Mouse (Mus musculus): Measurements from ENCODE around the gene Med12.

Gene Med12

DNA sequence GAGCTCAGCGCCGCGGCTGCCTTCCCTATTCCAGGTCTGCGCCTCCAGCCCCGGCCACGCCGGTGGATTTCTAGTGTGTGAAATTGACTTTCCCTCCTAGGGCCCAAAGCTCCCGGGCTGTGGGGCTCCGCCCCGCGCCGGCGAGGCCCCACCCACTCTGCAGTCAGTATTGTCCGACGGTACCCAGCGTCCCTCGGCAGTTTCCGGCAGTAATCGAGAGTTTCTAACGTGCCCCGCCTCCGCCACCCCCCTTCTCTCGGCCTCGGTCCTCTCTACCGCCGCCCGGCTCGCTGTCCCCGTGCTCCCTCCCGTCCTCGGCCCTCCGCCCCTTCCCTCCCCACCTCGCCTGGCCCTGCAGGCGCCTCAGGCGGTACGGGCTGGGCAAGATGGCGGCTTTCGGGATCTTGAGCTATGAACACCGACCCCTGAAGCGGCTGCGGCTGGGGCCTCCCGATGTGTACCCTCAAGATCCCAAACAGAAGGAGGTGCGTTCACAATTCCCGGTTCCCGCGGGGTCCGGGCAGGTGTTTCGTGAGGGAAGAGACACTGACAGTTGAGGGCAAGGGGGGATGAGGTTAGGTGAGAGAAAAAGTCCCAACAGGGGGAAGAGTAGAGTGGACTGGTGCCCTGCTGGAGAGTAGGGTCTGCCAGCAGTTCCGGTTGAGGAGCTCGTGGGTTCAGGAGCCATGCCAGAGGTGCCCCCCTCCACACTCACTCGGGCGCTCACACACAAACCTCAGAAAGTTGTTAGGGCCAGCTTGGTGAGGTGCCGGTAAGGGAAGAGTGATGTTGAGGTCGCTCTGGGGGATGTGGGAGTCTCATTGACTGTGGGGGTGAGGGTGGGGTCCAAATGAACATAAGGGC is at the start of gene Med12:
Med12 (plus strand) TSS at position 156 of the 864 bp plus-strand sequence.
- peak; percentile 60 to 67 for DNase-seq (ENCODE audit: low spot score in 2 of 2)

DNA sequence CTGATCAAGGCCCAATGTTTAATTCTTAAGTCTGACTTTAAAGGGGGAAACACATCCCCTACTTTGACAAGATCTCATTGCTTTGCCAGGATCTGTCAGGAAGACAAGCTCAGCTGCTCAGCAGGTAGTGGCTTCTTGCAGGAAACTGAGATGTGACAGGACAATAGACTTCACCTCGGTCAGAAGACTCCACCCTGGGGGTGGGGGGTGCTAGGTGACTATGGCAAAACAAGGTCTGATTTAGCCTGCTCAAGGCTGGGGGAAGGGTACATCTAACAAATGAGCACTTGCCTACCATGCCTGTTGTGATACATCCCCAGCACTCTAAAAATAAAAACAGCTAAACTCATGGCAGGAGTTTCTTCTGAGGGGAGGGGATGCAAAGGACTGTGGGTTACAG is 28.8 kb upstream of the Med12 start:
- DNase-seq (ENCODE audit: low spot score in 2 of 2): no peak

DNA sequence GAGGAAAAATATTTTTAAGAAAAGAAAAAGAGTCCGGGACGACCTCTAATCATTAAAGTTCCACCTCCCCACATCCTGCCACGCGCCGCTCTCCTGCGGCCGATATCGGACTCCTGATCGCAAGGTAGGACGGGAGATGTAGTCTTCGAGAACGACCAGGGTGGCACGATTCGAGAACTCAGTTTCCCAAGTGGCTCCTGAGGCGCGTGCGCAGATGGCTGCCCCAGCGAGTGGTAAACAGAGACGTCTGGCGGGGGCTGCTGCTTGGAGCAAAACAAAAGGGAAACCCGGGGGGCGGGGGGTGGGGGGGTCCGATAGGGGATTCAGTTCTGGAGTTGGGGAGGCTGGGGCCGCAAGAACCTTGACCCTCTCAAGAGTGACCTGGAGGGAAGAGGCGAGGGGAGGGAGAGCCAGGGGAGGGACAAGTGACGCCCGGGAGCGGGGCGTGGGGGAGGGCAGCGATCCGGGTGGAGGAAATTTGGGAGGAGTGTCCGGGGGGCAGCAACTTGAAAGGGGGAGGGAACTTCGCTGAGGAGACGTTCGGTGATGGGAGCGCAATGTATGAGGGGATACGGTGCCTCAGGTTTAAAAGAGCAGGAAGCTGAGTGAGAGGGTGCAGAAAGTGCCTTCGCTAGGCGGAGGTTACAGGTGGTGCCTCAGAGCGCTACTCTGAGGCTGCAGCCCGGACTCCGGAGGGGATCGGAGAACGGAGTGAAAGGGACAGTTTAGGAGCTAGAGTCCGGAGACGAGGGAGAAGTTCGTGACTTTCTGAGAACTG is 19.7 kb upstream of the Med12 start, which contains the start of gene Foxo4:
Foxo4 (plus strand) TSS at position 577 of the 778 bp plus-strand sequence.
- peak; percentile 69 to 71 for DNase-seq (ENCODE audit: low spot score in 2 of 2)

DNA sequence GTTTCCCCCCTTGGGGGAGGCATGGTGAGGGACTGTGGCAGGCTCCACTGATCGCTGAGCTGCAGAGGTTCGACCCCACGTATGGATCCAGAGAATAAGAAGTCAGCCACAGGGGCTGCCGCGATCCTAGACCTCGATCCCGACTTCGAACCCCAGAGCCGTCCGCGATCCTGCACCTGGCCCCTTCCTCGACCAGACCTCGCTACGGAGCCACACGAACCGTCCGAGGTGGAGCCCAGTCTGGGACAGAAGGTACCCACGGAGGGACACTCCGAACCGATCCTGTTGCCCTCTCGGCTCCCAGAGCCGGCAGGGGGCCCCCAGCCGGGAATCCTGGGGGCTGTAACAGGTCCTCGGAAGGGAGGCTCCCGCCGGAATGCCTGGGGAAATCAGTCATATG is 19.1 kb upstream of the Med12 start:
- no peak for DNase-seq (ENCODE audit: low spot score in 2 of 2)

DNA sequence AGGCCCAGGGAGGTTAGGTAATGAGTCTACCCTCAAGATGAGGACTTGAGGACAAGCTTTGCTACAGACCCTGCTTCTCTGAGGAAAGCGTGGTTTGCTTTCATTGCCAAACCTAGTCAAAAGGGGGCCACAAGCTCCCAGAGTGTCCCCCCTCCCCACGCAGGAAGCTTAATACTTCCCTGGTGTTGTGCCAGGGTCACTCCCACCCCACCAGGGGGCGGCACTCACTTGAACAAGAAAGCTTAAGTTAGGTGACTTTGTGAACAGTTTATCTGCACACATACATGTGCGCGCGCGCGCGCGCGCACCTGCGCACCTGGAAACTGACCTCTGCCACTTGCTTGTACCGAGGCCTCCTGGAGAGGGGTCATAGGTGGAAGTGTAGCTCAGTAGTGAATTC is 17.2 kb upstream of the Med12 start:
- DNase-seq (ENCODE audit: low spot score in 2 of 2): no peak

DNA sequence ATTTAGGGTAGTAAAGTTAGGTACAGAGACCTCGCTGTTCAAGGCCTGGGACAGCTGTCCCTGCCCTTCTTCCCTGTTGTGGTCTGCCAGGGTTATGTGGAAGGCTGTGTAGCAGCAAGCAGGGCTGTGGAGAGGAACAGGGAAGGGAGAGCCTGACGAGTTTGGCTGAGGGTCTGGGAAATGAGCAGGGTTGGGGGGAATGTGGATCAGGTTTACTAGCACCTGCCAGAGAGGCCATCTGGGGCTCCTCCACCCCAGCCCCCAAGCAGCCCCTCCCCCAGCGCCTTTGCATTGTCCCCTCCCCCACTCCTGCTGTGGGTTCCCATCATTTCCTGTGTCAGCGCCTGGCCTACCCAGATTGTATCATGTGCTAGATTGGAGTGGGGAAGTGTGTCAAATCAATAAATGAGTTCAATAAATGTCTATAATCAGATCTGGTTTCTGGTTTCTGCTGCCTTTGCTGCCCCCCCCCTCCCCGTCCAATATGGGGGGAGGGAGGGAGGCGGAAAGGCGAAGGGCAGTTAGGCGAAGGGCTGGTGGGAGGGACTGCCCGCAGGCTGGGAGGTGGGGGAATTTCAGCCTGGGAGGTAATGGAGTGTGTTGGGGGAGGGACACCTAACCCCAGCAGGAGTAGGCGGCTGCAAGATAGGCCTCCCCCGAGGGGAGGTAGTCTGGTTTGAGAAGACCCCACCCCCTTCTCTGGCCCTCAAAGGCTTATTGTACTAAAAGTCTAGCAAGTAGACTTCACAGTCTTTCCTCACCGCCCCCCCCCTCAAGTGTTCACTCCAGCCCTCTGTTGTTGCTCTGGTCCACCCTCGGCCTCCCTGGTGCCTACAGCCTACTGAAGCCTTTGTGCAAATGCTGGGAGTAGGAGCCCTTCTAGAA is 13.1 kb upstream of the Med12 start:
- no peak for DNase-seq (ENCODE audit: low spot score in 2 of 2)

DNA sequence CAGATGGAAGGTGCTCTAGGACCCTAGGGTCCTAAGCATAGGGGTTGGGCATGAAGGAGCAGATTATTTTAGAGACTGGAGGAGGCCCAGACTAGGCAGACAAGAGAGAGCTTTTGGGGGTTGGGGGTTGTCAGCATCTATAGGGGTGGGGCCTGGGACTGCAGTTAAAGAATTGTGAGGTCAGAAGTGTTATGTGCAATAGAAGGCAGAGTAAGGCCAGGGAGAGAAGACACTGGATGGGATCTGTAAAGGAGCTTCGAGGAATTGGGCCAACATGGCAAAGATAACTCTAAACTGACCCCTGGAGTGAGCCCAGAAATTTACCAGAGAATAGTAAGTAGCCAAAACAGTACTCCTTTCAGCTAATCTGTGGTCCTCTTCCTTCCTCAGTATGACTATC is 9.9 kb upstream of the Med12 start, which contains the start of gene Gm614:
Gm614 (minus strand) TSS at position 101 of the 400 bp plus-strand sequence.
- DNase-seq (ENCODE audit: low spot score in 2 of 2): no peak

DNA sequence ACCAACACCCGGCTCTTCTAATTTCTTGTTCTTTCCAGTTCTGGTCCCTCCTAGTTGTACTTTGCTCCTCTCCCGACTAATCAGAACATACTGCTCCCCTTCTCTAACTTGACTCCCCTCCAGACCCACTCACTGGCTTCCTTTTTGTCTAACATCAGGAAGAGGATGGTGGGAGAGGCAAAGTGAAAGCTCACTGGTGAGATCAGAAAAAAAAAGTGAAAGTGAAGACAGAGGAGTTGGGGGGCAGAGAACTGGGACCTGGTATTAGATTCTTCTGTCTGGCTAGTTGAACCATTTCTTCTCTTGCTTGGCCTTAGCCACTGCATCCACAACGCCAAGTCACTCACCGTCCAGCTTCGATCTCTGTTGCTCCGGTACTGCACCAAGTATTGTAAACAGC is 7.2 kb upstream of the Med12 start:
- no peak for DNase-seq (ENCODE audit: low spot score in 2 of 2)

DNA sequence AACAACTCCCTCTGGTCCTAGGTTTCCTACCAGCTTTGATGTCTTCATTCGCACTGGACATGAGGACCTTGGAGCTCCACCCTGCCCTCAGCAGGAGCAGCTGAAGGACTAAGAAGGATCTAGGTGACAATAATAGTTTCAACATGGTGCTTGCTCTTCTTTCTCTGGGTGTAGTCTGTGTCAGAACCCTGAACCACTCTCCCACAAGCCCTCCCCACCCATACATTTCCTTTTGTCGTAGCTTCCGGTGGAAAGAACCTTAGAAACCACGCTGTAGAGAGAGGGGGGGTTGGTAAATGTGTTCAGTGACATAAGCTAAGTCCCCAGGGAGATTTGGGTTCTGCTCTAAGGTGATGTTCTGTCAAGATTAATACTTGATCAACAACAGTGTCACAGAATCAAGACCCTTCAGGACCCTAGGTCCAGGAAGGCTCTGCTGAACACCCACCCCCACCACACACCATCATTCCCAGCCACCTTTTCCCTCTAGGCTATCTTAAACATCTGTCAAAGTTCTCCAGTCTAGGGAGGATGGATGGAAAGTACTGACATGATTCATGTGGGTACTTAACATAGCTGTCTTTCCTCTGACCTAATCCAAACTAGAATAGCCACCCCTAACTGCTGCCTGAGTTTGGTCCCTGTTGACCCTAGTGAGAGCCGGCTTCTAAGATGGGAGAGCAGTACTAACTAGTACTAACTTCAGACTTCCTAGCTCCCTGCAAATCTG is 5.6 kb upstream of the Med12 start, which contains the start of gene Il2rg:
Il2rg (minus strand) TSS at position 231 of the 730 bp plus-strand sequence.
- DNase-seq (ENCODE audit: low spot score in 2 of 2): no peak

DNA sequence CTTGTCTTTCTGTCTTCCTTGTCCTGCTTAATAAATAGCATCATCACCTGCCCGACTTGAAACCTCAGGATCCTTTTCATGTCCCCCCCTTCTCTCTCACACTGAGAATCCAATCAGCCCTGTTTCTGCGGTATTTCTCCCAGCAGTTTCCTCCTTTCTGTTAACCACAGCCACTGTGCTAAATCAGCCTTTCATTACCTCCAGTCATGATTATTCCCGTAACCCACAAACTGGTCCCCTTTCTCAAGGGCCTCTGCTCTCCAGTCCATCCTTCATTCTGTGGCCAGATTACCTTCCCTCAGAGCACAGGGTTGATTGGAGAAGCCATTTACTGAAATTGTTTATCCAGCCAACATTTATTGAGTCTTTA is 5.1 kb upstream of the Med12 start, which contains the start of gene Gm20489:
Gm20489 (minus strand) TSS at position 269 of the 370 bp plus-strand sequence.
- DNase-seq (ENCODE audit: low spot score in 2 of 2): no peak

DNA sequence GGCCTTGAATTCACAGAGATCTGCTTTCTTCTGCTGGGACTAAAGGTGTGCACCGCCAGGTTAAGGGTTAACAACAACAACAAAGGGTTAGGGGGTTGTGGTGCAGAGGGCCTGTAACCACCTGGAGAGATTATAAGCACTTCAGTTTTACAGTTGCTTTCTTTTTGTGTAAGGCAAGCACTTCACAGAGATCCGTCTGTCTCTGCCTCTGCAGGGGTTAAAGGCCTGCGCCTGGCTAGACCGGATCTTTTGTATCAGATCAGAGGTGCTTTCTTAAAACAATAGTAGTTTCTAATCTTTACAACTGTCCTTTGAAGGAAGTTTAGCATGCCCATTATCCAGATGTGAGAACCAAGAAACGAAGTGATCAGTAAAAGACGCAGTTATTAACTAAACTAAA is 420 bp upstream of the Med12 start:
- DNase-seq (ENCODE audit: low spot score in 2 of 2): no peak

DNA sequence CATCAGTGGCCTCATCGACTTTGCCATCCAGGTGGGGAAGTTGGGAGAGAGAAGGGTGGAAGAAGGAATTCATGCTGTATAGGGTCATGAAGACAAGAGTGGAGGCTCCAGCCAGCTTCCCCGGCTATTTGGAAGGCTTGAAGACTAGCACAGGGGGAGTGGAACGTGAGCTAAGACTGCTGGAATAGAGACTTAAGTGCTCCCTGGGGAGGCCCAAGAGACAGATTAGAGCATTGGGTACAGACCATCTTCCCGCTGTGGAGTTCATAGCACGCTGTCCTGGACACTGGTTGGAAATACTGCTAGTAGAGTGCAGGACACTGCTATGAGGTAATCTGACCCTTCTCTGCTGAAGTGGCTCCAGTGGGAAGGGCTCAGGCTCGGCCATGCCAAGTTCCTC is 9.0 kb downstream of the Med12 start:
- no peak for DNase-seq (ENCODE audit: low spot score in 2 of 2)

DNA sequence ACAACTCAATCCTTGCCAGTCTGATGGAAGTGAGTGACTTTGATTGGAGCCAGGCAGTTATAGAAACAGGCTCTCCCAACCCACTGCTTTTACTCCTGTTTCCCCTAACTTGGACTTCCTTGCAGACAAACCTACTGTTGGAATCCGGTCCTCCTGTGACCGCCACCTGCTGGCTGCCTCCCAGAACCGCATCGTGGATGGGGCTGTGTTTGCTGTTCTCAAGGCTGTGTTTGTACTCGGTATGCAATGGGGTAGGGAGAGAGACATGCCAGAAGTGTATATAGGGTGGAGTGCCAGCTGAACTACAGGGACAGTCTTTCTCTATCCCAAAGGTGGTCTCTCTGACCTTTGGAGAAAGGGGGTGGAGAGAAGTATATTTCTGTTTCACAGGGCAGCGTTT is 11.7 kb downstream of the Med12 start:
- DNase-seq (ENCODE audit: low spot score in 2 of 2): peak in 1 of 2 experiments; percentile 48

DNA sequence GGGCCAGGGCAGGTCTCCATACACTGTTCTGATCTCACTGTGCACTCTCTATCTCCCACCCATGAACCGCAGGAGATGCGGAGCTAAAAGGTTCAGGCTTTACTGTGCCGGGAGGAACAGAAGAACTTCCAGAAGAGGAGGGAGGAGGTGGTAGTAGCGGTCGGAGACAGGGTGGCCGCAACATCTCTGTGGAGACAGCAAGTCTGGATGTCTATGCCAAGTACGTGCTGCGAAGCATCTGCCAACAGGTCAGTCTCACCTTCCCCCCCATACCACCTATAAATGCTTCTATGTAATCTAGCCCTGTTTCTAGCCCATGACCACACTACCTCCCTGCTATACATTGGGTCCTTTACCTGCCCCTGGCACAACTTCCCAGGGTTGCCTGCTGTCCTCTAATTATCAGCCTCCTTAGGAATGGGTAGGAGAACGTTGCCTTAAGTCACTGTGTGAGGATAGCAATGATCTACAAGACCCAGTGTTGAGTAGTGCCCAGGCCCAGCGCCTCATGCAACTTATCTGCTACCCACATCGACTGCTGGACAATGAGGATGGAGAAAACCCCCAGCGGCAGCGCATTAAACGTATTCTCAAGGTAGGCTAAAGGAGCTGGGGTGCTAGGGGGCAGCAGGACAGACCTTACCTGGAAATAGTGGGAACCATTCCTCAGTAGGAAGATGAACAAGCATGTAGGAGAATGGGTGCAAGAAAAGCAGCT is 12.3 kb downstream of the Med12 start:
- DNase-seq (ENCODE audit: low spot score in 2 of 2): no peak

DNA sequence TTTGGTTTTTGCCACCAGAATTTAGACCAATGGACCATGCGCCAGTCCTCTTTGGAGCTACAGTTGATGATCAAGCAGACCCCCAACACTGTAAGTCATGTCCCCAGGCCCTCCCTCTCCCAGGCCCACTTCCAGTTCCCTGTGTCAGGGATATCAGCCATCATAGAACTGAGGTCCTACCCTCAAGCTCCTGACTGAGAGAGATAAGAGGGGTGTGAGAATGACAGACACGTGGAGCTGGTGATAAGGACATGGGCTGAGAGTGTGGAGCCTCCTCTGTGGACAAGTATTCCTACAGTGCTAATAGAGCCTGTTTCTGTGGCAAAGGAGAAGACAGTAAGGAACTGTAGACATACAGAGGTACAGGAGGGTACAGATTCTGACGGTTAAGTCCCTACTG is 13.7 kb downstream of the Med12 start:
- DNase-seq (ENCODE audit: low spot score in 2 of 2): no peak

DNA sequence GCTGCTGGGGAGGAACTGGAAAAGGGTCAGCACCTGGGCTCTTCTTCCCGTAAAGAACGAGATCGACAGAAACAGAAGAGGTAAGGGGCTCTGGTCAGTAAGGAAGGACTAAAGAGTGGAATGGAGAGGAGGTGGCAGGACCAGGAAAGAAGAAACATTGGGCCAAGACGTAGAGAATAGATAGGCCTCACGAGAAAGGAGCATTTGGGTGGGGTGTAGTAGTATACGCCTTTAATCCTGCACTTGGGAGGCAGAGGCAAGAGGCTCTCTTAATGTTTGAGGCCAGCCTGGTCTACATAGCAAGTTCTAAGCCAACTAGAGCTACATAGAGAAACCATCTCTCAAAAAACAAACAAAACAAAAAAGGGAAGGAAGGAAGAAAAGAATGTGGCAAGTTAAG is 14.6 kb downstream of the Med12 start:
- DNase-seq (ENCODE audit: low spot score in 2 of 2): no peak

DNA sequence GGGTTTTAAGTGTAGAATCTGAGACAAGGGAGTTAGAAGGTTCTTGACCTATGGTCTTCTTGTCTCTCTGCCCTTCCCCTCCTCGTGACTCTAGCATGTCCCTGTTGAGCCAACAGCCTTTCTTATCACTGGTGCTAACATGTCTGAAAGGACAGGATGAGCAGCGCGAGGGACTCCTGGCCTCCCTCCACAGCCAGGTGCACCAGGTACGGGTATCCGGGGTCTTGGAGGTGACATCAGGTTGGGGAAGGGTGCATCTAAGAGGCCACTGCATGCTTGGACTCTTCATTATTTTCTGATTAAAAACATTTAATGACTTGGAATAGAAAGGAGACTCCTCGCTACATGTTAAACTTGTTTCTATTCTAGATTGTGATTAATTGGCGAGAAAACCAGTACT is 15.2 kb downstream of the Med12 start:
- DNase-seq (ENCODE audit: low spot score in 2 of 2): no peak

DNA sequence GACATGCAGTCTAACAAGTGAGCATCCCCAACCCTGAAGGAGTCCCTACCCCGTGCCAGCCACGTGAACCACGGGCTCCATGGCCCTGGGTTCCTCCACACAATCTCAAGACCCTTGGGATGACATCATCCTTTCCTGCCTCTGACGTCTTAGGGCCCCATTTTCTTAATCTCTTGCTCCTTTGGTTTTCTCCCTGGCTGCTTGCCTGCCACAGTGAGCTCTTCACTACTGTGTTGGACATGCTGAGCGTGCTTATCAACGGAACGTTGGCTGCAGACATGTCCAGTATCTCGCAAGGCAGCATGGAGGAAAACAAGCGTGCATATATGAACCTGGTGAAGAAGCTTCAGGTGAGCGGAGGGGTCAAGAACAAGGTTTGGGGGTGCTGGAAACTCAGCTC is 16.3 kb downstream of the Med12 start:
- no peak for DNase-seq (ENCODE audit: low spot score in 2 of 2)

DNA sequence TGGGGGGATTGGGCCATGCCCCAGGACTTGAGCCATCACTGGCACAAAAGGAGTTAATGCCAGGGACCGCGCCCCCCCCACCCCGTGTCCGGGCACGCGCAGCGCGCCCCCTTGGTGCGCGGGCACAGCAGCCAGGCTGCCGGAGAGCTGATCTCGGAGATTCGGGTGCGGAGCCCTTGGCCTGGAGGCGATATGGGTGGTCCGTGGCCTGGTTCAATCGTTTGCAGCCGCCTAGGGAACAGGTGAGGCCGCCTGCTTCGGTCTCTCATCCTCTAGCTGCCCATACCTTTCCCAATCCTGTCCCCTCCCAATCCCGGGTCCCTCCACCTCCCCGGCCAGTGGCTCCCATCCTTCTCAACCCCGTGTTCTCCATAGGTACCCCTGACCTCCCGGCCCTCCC is 25.2 kb downstream of the Med12 start, which contains the start of gene Nlgn3:
Nlgn3 (plus strand) TSS at position 114 of the 400 bp plus-strand sequence.
- DNase-seq (ENCODE audit: low spot score in 2 of 2): no peak

All from frontal cortex, postnatal 14 days (tissue).